Mouse (Mus musculus): ENCODE results near the gene Nol12. TPM values are rescaled to one million over a fixed set of nuclear protein-coding genes. Genes with fewer than 3 reads are reported as not detected.

The Nol12 gene
- polyA plus RNA-seq, 1 experiment from 2014 or later = 51.6 TPM

DNA sequence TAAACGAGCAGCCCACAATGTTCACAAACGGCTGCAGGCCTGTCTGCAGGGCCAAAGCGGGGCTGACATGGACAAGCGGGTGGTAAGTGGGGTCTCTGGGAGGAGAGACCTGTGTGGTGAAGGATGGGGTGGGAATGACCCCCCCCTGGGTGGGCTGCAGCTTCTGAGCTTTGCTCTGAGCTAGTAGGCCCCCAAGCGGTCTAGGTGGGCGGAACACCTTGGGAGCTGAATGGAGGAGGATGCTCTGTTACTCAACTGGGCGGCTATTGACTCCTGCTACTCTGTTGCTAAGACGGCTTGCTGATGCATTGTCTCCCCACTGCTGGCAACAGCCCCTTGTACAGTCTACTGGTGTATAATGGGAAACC lies 33.3 kb upstream of the Nol12 start:
- Histone ChIP-seq H3K27me3 (replicated peaks) (no peaks in the 10 kb centered on the region), H3K9ac (peak overlapping the region; percentile 83), H3K36me3 (peaks cover 52% of the 10 kb centered on the region), H3K4me1 (peaks cover 63% of the 10 kb centered on the region), H3K9me3 (replicated peaks) (no peaks in the 10 kb centered on the region), H3K4me2 (peak overlapping the region; percentile 90), H3K27ac (peak overlapping the region; percentile 88; the same call in 1 of the 2 replicates), H3K4me3 (peak overlapping the region; percentile 76)
- WGBS (ENCODE audit: insufficient replicate concordance) = 64% methylated on average over 8 of the region's 8 CpGs
- no peak for ATAC-seq

DNA sequence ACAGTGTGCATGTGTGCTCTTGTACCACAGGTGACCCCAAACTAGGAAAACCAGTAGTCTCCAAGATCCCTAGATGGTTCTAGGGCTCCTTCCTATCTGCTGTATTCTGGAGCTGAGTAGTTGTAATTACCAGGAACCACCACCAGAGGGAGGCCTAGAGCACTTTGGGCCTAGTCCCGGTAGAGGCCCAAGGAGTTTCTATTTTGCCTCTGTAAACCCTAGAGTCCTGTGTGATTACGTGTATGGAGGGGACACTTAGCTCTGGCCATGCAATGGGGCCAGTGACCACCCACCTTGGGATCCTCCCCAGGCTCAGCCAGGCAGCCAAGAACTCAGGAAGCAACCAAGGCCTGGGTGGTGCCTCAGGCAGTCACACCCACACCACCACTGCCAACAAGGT lies 31.5 kb upstream of the Nol12 start:
- ATAC-seq = no peak
- Histone ChIP-seq H3K4me1 (peaks cover 46% of the 10 kb centered on the region), H3K36me3 (peaks cover 70% of the 10 kb centered on the region), H3K4me2 (peak overlapping the region; percentile 39), H3K9ac (no peak overlapping the region), H3K27ac (no peak overlapping the region), H3K4me3 (no peak overlapping the region), H3K27me3 (replicated peaks) (no peaks in the 10 kb centered on the region), H3K9me3 (replicated peaks) (no peaks in the 10 kb centered on the region)
- 10% methylated on average over 2 of the region's 2 CpGs for WGBS (ENCODE audit: insufficient replicate concordance)

DNA sequence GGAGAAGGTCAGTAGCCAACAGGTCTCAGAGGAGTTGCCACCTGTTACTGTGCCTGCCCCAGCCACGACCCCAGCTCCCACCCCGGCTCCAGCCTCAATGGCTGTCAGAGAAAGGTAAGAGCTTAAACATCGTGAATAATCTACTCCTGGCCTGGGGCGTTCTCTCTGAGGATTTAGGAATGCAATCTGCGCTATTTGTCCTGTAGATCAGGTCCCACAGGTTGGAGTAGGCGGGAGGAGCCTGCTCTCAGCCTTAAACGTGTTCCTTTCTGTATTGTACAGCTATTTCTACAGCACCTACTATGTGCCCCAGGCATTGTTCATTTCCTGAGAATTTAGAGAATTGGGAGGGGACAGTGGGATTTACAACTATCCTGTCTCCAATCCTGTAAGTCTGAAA lies 26.3 kb upstream of the Nol12 start:
- H3K27ac ChIP-seq = no peak overlapping the region
- no peak overlapping the region for H3K4me3 ChIP-seq
- H3K9me3 ChIP-seq (replicated peaks) = no peaks in the 10 kb centered on the region
- no peaks in the 10 kb centered on the region for H3K27me3 ChIP-seq (replicated peaks)
- peaks cover 25% of the 10 kb centered on the region for H3K4me1 ChIP-seq
- no peak overlapping the region for H3K9ac ChIP-seq
- H3K36me3 ChIP-seq = peaks cover 89% of the 10 kb centered on the region
- no peak for ATAC-seq
- WGBS (ENCODE audit: insufficient replicate concordance) = 88% methylated on average over 7 of the region's 7 CpGs
- no peak overlapping the region for H3K4me2 ChIP-seq

DNA sequence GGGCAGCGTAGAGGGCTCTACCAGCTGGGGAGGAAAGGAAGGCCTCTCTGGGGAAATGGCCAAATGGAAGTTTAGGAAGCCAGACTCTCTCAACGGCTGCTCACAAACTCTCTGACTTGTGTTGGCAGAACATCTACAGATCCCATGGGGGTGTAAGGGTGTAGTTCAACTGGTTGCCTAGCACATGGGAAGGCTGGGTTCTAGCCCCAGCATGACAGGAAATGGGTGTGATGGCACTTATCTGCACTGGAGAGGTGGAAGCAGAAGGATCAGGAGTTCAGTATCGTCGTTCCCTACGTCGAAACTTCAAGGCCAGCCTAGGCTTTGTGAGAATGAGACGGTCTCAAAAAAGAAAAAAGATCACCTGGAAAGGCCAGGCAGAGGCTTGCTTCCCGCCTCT lies 25.8 kb upstream of the Nol12 start:
- Histone ChIP-seq H3K27ac (no peak overlapping the region), H3K27me3 (replicated peaks) (no peaks in the 10 kb centered on the region), H3K9me3 (replicated peaks) (no peaks in the 10 kb centered on the region), H3K4me2 (no peak overlapping the region), H3K4me1 (peaks cover 27% of the 10 kb centered on the region), H3K9ac (no peak overlapping the region), H3K4me3 (no peak overlapping the region), H3K36me3 (peaks cover 84% of the 10 kb centered on the region)
- ATAC-seq = no peak
- 61% methylated on average over 8 of the region's 8 CpGs for WGBS (ENCODE audit: insufficient replicate concordance)

DNA sequence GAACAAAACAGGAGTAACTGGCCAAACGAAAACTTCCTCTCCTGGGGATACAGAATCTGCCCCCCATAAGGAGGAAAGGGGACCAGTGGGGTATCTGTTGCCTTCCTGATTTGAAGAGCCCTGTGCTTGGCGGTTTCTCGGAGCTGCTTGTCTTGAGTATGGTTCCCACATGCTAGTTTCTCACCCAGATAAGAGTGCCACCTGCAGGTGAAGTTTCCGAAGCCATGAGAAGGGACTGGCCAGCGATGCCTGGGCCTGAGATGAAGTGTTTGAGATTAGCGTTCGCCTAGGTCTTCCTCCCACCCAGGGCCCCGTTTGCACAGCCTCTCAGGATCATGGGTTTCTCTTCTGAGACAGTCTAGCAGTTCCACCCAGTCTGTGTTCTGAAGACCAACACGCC lies 22.7 kb upstream of the Nol12 start:
- no peak overlapping the region for H3K4me2 ChIP-seq
- peaks cover 57% of the 10 kb centered on the region for H3K4me1 ChIP-seq
- H3K4me3 ChIP-seq = no peak overlapping the region
- H3K27ac ChIP-seq = no peak overlapping the region; the same call in 1 of the 2 replicates
- WGBS (ENCODE audit: insufficient replicate concordance) = 36% methylated on average over 9 of the region's 9 CpGs
- no peak for ATAC-seq
- H3K9me3 ChIP-seq (replicated peaks) = no peaks in the 10 kb centered on the region
- peaks cover 64% of the 10 kb centered on the region for H3K36me3 ChIP-seq
- no peak overlapping the region for H3K9ac ChIP-seq
- H3K27me3 ChIP-seq (replicated peaks) = no peaks in the 10 kb centered on the region

DNA sequence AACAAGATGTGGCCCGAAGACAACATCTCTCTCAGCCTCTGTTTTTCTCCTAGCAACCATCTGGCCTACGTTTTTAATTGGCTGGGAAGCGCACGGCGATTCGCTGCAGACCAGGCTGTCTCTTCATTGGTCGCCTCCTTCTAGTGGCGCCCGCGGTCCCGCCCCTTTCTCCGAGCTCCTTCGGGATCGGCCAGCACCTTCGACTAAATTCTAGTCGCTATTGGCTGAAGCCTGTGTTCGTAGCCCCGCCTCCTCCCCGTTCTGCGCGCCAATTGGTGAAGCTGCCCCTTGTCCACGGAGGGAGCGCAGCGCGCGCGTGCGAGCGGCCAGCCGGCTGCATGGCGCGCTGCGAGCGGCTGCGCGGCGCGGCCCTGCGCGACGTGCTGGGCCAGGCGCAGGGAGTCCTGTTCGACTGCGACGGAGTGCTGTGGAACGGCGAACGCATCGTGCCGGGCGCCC lies 21.1 kb upstream of the Nol12 start, which contains the start of gene Pdxp:
Gene Pdxp (plus strand): TSS at position 288 of the 459 bp plus-strand sequence.
- Histone ChIP-seq H3K9me3 (replicated peaks) (no peaks in the 10 kb centered on the region), H3K4me3 (peak within 1 kb of the TSS; percentile 71), H3K27me3 (replicated peaks) (no peaks in the 10 kb centered on the region), H3K4me1 (peaks cover 60% of the 10 kb centered on the region), H3K9ac (peak within 1 kb of the TSS; percentile 81), H3K36me3 (peaks cover 61% of the 10 kb centered on the region), H3K27ac (peak within 1 kb of the TSS; percentile 83), H3K4me2 (peak within 1 kb of the TSS; percentile 100)
- WGBS (ENCODE audit: insufficient replicate concordance) = under 1% methylated on average over 51 of the region's 51 CpGs
- ATAC-seq = peak; percentile 87

DNA sequence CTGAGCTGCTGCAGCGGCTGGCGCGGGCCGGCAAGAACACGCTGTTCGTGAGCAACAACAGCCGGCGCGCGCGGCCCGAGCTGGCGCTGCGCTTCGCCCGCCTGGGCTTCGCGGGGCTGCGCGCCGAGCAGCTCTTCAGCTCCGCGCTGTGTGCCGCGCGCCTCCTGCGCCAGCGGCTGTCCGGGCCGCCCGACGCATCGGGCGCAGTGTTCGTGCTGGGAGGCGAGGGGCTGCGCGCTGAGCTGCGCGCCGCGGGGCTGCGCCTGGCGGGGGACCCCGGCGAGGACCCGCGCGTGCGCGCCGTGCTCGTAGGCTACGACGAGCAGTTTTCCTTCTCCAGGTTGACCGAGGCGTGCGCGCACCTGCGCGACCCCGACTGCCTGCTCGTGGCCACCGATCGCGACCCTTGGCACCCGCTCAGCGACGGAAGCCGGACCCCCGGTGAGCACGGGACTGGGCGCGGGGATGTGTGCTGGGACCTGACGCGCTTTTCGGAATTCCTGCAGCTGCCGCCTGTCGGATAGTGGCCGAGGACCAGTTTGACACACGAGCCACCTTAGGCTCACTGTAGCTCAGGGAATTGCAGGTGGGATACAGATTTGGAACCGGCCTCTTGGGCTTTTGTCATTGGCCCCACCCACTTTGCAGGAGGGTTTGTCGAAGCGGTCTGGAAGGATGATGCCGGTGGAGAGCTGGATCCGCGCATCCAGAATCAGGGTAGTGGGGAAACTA lies 20.5 kb upstream of the Nol12 start:
- no peaks in the 10 kb centered on the region for H3K9me3 ChIP-seq (replicated peaks)
- peaks cover 61% of the 10 kb centered on the region for H3K36me3 ChIP-seq
- peak overlapping the region; percentile 100 for H3K4me2 ChIP-seq
- peaks cover 58% of the 10 kb centered on the region for H3K4me1 ChIP-seq
- H3K27ac ChIP-seq = peak overlapping the region; percentile 83
- WGBS (ENCODE audit: insufficient replicate concordance) = under 1% methylated on average over 87 of the region's 87 CpGs
- H3K4me3 ChIP-seq = peak overlapping the region; percentile 71
- peak; percentile 46 for ATAC-seq
- H3K9ac ChIP-seq = peak overlapping the region; percentile 81
- H3K27me3 ChIP-seq (replicated peaks) = no peaks in the 10 kb centered on the region

DNA sequence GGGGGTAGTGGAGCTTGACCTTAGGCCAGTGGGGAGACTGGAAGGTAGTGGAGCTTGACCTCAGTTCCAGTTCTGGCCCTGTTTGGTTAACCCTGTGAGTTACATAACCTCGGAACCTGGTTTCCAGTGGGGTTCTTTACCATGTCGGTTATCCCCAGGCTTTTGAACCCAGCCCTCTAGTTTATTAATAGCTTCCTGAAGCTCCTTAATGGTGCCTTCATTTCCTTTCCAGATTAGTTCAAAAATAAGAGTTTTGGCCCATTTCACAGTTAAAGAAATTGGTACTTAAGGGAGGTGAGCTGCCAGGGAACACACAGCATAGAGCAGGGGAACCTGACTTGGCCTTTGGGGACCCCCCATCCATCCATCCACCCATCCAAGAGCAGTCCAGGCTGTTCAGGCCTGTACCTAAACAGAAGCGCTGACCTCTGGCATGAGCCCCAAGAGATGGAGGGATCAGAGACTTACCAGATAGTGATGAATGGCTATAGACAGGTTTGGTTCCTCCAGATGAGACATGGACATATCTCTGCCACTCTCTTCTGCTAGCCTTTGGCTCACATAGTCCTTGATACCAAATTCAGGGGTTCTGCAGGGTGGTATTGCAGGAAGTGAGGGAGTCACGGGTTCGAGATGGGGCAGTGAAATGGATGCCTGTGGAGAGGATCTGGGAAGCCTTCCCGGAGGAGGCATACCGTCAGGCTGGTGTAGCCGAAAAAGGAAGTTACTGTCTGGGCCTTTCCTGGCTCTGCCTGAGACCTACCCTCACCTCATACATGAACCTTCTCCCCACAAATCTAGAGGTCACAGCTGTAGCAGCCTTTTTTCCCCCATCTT lies 19.7 kb upstream of the Nol12 start:
- no peak for ATAC-seq
- 0 out of 2 replicates have a peak overlapping the region, but pooled peaks have one; percentile 83 for H3K27ac ChIP-seq
- 39% methylated on average over 8 of the region's 8 CpGs for WGBS (ENCODE audit: insufficient replicate concordance)
- no peaks in the 10 kb centered on the region for H3K27me3 ChIP-seq (replicated peaks)
- peak overlapping the region; percentile 100 for H3K4me2 ChIP-seq
- peak overlapping the region; percentile 81 for H3K9ac ChIP-seq
- no peaks in the 10 kb centered on the region for H3K9me3 ChIP-seq (replicated peaks)
- peaks cover 58% of the 10 kb centered on the region for H3K36me3 ChIP-seq
- H3K4me3 ChIP-seq = peak overlapping the region; percentile 71
- peaks cover 66% of the 10 kb centered on the region for H3K4me1 ChIP-seq

DNA sequence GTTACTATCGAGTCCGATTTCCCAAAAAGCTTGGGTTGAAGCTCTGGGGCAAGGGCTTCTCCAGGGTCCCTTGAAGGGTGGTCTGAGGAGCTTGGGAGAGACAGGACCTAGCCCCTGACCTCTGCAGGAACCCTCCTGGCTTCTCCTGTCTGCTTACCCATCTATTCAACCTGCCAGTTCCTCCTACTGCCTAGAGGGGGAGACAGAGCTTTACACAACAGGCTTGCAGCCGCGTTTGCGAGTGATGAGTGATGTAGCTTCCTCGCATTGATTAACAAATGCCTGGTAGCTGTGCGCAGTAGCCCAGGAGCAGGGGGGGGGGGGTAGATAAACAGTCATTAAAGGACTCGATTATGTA lies 19.1 kb upstream of the Nol12 start:
- peaks cover 55% of the 10 kb centered on the region for H3K36me3 ChIP-seq
- H3K27ac ChIP-seq = 0 out of 2 replicates have a peak overlapping the region, but pooled peaks have one; percentile 45
- peaks cover 72% of the 10 kb centered on the region for H3K4me1 ChIP-seq
- H3K27me3 ChIP-seq (replicated peaks) = no peaks in the 10 kb centered on the region
- no peak overlapping the region for H3K9ac ChIP-seq
- ATAC-seq = peak; percentile 36
- 5% methylated on average over 8 of the region's 8 CpGs for WGBS (ENCODE audit: insufficient replicate concordance)
- H3K4me2 ChIP-seq = peak overlapping the region; percentile 100
- peak overlapping the region; percentile 71 for H3K4me3 ChIP-seq
- no peaks in the 10 kb centered on the region for H3K9me3 ChIP-seq (replicated peaks)

DNA sequence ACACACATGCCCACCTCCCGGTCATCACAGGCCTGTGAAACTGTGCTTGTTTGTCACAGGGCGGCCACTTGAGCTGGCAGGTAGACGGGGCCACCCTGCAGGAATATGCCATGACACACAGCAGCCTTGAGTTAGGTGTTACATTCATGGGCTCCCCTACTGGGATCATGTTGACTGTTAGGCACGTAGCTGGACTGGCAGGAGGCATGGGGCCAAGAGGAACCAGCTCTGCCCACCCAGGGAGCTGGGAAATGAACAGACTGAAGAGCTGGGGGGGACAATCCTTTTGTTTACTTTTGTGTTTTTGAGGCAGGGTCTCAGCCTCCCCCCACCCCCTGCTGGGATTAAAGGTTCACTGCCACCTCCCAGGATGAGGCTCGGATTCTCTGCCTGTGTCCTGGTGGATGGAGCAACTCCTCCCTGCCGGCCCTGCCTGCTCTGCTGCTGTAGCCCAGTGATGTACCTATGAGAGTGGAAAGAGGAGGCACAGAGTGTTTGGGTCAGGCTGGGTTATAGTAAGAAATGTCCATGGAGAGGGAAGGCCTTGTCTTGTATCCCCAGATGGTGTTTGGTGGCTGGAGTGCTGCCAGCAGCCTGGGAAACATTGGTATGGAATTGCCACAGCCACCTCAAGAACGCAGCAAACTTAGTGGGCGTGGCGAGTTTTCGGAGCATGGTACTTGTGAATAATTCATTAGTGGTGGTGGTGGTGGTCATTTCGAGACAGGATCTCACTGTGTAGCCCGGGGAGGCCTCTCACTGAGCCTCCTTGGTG lies 18.5 kb upstream of the Nol12 start:
- H3K4me2 ChIP-seq = peak overlapping the region; percentile 100
- no peak for ATAC-seq
- peak overlapping the region; percentile 71; the same call in 1 of the 2 replicates for H3K4me3 ChIP-seq
- H3K27me3 ChIP-seq (replicated peaks) = no peaks in the 10 kb centered on the region
- H3K27ac ChIP-seq = peak overlapping the region; percentile 45; the same call in 1 of the 2 replicates
- no peaks in the 10 kb centered on the region for H3K9me3 ChIP-seq (replicated peaks)
- peak overlapping the region; percentile 44; the same call in 1 of the 2 replicates for H3K9ac ChIP-seq
- H3K4me1 ChIP-seq = peaks cover 73% of the 10 kb centered on the region
- peaks cover 49% of the 10 kb centered on the region for H3K36me3 ChIP-seq
- 80% methylated on average over 12 of the region's 12 CpGs for WGBS (ENCODE audit: insufficient replicate concordance)

DNA sequence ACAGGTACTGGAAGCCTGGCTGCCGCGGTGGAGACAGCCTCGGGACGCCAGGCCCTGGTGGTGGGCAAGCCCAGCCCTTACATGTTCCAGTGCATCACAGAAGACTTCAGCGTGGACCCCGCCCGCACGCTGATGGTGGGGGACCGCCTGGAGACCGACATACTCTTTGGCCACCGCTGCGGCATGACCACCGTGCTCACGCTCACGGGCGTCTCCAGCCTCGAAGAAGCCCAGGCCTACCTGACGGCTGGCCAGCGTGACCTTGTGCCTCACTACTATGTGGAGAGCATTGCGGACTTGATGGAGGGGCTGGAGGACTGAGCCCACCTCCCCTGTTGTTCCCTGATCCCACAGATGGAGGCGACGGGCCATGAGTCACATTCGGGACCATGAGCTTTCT lies 16.6 kb upstream of the Nol12 start:
- Histone ChIP-seq H3K27ac (0 out of 2 replicates have a peak overlapping the region, but pooled peaks have one; percentile 13), H3K27me3 (replicated peaks) (no peaks in the 10 kb centered on the region), H3K4me2 (no peak overlapping the region), H3K4me3 (no peak overlapping the region), H3K36me3 (peaks cover 38% of the 10 kb centered on the region), H3K4me1 (peaks cover 84% of the 10 kb centered on the region), H3K9me3 (replicated peaks) (no peaks in the 10 kb centered on the region), H3K9ac (no peak overlapping the region)
- ATAC-seq = no peak
- 91% methylated on average over 23 of the region's 23 CpGs for WGBS (ENCODE audit: insufficient replicate concordance)

All from liver, embryonic 12.5 days (tissue).